Comparison of ENCODE assay signal across 9 mouse cellular contexts in genomic region chr8:122739102-122739725, GRCm38 (mm10). TPM values are rescaled to one million over a fixed set of nuclear protein-coding genes. Genes with fewer than 3 reads are reported as not detected.
DNase-seq lines count a peak whose midpoint lies in the region; ATAC-seq and TF ChIP-seq lines count a peak whose summit lies in the region.
"Had no signal": no experiment of that assay in that cellular context is flagged by ENCODE, and none has a peak within 500 bp of the region (broad histone marks: within the 10 kb centered on the region; RNA-seq: fewer than 3 reads in every experiment).

No protein-coding gene starts in this region.

- H3K27ac ChIP-seq in lung, postnatal 0 days (ENCODE audit: low read length) = no peak overlapping the region
- H3K27ac ChIP-seq in intestine, embryonic 16.5 days (ENCODE audit: low read length) = no peak overlapping the region

- H3K4me1 ChIP-seq in lung, postnatal 0 days (ENCODE audit: insufficient read depth, low read depth, low read length) = no peaks in the 10 kb centered on the region
- H3K4me1 ChIP-seq in intestine, embryonic 16.5 days (ENCODE audit: control insufficient read depth, insufficient read depth, low read length) = peaks cover 5% of the 10 kb centered on the region; the same call in 1 of the 2 replicates

- TF ChIP-seq EP300 in lung, postnatal 0 days (IDR thresholded peaks at IDR 0.05) = no peak

- no peaks in the 10 kb centered on the region for H3K36me3 ChIP-seq in lung, postnatal 0 days (ENCODE audit: insufficient read depth, low read length)
- H3K36me3 ChIP-seq in intestine, embryonic 16.5 days (ENCODE audit: control insufficient read depth, insufficient read depth, low read length) = no peaks in the 10 kb centered on the region

- ATAC-seq in lung, postnatal 0 days = no peak
- peak; percentile 51; the same call in 1 of the 2 replicates for ATAC-seq in intestine, embryonic 16.5 days

- H3K4me3 ChIP-seq in lung, postnatal 0 days (ENCODE audit: low read depth, low read length) = no peak overlapping the region
- H3K4me3 ChIP-seq in intestine, embryonic 16.5 days (ENCODE audit: low read length) = no peak overlapping the region
- H3K4me3 ChIP-seq: myocyte had no signal

- WGBS in lung, postnatal 0 days = 17% methylated on average over 10 of the region's 11 CpGs
- 23% methylated on average over 11 of the region's 11 CpGs for WGBS in intestine, embryonic 16.5 days

- no peak overlapping the region for H3K9ac ChIP-seq in lung, postnatal 0 days (replicated peaks; ENCODE audit: low read depth)
- H3K9ac ChIP-seq in intestine, embryonic 16.5 days (ENCODE audit: low read depth, low read length) = 0 out of 2 replicates have a peak overlapping the region, but pooled peaks have one; percentile 14

- no peaks in the 10 kb centered on the region; the same call in 1 of the 2 replicates for H3K27me3 ChIP-seq in lung, postnatal 0 days (replicated peaks; ENCODE audit: insufficient read depth, low read length)
- H3K27me3 ChIP-seq in intestine, embryonic 16.5 days (replicated peaks; ENCODE audit: control insufficient read depth, insufficient read depth, low read length) = peaks cover 10% of the 10 kb centered on the region

- H3K9me3 ChIP-seq in lung, postnatal 0 days (ENCODE audit: low read length) = no peaks in the 10 kb centered on the region
- H3K9me3 ChIP-seq in intestine, embryonic 16.5 days (ENCODE audit: control insufficient read depth, low read length) = no peaks in the 10 kb centered on the region

- no peak overlapping the region for H3K4me2 ChIP-seq in lung, postnatal 0 days (replicated peaks; ENCODE audit: low read depth, low read length)
- H3K4me2 ChIP-seq in intestine, embryonic 16.5 days (ENCODE audit: low read depth, low read length) = no peak overlapping the region

- no peak for TF ChIP-seq CTCF in lung, postnatal 0 days (IDR thresholded peaks at IDR 0.05)

- DNase-seq in lung, postnatal 10 days = peak; percentile 23
- no peak for DNase-seq in lung, postnatal 0 days (ENCODE audit: low spot score)
- DNase-seq in embryo, embryonic 11 days = peak; percentile 55
- peak; percentile 48 to 87 for DNase-seq in spleen, postnatal 10 days (ENCODE audit: low spot score in 2 of 2)
- no peak for DNase-seq in ovary, postnatal 36 days (ENCODE audit: low spot score)
- no peak for DNase-seq in layer of hippocampus, adult 9-11 months
- no peak for DNase-seq in right cerebral cortex, postnatal 25 days

RNA-seq across cellular contexts. Expression of gene Acsf3, which starts 36.1 kb away (rescaled TPM):
- 10.9 TPM in 2 replicates for polyA plus RNA-seq in lung, postnatal 0 days (2015; fragmentation: Nextera tagmentation; extraction: Ambion mirVana)
- polyA plus RNA-seq in intestine, embryonic 16.5 days (2015; fragmentation: Nextera tagmentation; extraction: Ambion mirVana) = 31.4 and 34.5 TPM in 2 replicates

RNA-seq across cellular contexts. Expression of gene Cbfa2t3, which starts 40.3 kb away (rescaled TPM):
- 15.0 and 17.0 TPM in 2 replicates for polyA plus RNA-seq in lung, postnatal 0 days (2015; fragmentation: Nextera tagmentation; extraction: Ambion mirVana)
- 4.1 and 5.2 TPM in 2 replicates for polyA plus RNA-seq in intestine, embryonic 16.5 days (2015; fragmentation: Nextera tagmentation; extraction: Ambion mirVana)

Comparison
In these comparisons a context has a peak if more than half of its experiments do, and no peak if none do; other contexts are left out.
1. DNase-seq: peak in lung, postnatal 10 days (single experiment), embryo, embryonic 11 days (single experiment) and spleen, postnatal 10 days (2 of 2); none in lung, postnatal 0 days (single experiment), ovary, postnatal 36 days (single experiment), layer of hippocampus, adult 9-11 months (single experiment) and right cerebral cortex, postnatal 25 days (single experiment).